Mouse (Mus musculus) liver, adult (tissue): ENCODE measurements around the gene Nup37.

ENCODE experiments used
- GATA4 ChIP-seq: IDR thresholded peaks from 2 replicates; pipeline ENCODE4 v1.6.1; 2014; ENCODE audit warnings: mild to moderate bottlenecking, low read length; ENCODE audit not compliant: insufficient replicate concordance

The Nup37 gene

GRCm38 (mm10) chr10:88214800-88215514, 68.2 kb downstream of the Nup37 start:
- no peak for TF ChIP-seq GATA4

- TF ChIP-seq GATA4: no peak
Measured at GRCm38 (mm10) chr10:88218161-88218560, 71.4 kb downstream of the Nup37 start.

GRCm38 (mm10) chr10:88221718-88222117, 74.9 kb downstream of the Nup37 start:
- no peak for TF ChIP-seq GATA4

GRCm38 (mm10) chr10:88225421-88225820, 78.6 kb downstream of the Nup37 start:
- TF ChIP-seq GATA4: no peak

- no peak for TF ChIP-seq GATA4
Measured at GRCm38 (mm10) chr10:88227962-88228361, 81.2 kb downstream of the Nup37 start.
